Mouse (Mus musculus) liver, embryonic 11.5 days (tissue): ENCODE measurements at regions not wholly inside any gene's neighbourhood (a gene's known extent, or its start where the extent isn't known, plus 50 kb on each side); places are given as distances from the start of the nearest gene placed in this dataset.

Source experiments
- ATAC-seq: fragments of 200-750 bp; cut with Nextera tagmentation; replicated peaks from 2 replicates; pipeline ENCODE4 v1.8.0; 2017; ENCODE audit warnings: moderate number of reproducible peaks, mild to moderate bottlenecking, moderate TSS enrichment, moderate library complexity; ENCODE audit not compliant: low FRiP score
- DNase-seq: peaks from one replicate; pipeline ENCODE4 v3.0.0-alpha.2; 2017; ENCODE audit warnings: low spot score
- H3K27ac ChIP-seq: fragments of 300-500 bp; sonication (generic); 2 replicates; pipeline ENCODE4 v1.5.1; 2014; ENCODE audit warnings: mild to moderate bottlenecking, low read depth, low read length, control low read depth
- H3K27me3 ChIP-seq: fragments of 300-500 bp; sonication (generic); replicated peaks from 2 replicates; pipeline ENCODE4 v1.6.1; 2014; ENCODE audit warnings: low read length, mixed read lengths; ENCODE audit not compliant: control insufficient read depth, insufficient read depth
- H3K36me3 ChIP-seq: fragments of 300-500 bp; sonication (generic); 2 replicates; pipeline ENCODE4 v1.6.1; 2014; ENCODE audit warnings: mild to moderate bottlenecking, low read length, moderate library complexity, mixed read lengths; ENCODE audit not compliant: control insufficient read depth, insufficient read depth
- H3K4me1 ChIP-seq: fragments of 300-500 bp; sonication (generic); replicated peaks from 2 replicates; pipeline ENCODE4 v1.6.1; 2014; ENCODE audit warnings: low read length, mixed read lengths; ENCODE audit not compliant: control insufficient read depth, insufficient read depth
- H3K4me2 ChIP-seq: fragments of 300-500 bp; sonication (generic); 2 replicates; pipeline ENCODE4 v1.6.1; 2014; ENCODE audit warnings: mild to moderate bottlenecking, control low read depth, moderate library complexity
- H3K4me3 ChIP-seq: fragments of 300-500 bp; sonication (generic); 2 replicates; pipeline ENCODE4 v1.5.1; 2014; ENCODE audit warnings: low read depth, low read length, control low read depth
- H3K9ac ChIP-seq: fragments of 300-500 bp; sonication (generic); 2 replicates; pipeline ENCODE4 v1.6.1; 2014; ENCODE audit warnings: low read depth, low read length, control low read depth
- H3K9me3 ChIP-seq: fragments of 300-500 bp; sonication (generic); 2 replicates; pipeline ENCODE4 v1.6.1; 2016; ENCODE audit warnings: low read length, inconsistent platforms, mixed read lengths; ENCODE audit not compliant: control insufficient read depth
- WGBS: fragments of 180-500 bp; shearing (Covaris S2); extraction: QIAGEN DNeasy Blood & Tissue Kit; methylation state at CpG from one replicate; pipeline ENCODE4 v1.1.7; 2014; 5-methylcytosine and 5-hydroxymethylcytosine counted together

DNA sequence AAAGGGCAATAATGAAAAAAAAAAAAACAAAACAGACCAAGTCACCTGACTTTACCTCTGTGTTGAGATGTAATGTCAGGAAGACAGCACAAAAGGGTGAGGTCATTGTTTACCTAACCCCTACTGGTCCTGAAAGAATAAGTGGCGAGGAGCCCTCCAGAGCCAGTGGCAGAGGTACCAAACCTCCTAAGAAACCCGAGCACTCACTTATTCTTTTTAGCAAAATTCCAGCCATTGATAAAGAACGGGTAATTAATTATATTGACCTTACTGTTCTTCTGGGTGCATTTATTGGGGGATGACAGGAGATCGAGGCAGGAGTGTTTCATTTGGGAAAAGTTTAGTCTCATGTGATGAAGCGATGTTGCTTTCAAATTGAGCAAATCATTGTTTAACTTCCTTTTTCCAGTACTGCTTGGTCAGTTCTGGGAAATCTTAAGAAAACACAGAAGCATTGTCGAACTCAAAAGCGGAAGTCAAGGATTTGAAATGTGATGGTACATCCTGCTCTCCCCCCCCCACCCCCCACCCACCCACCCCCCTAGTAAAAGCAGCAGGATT lies 56.8 kb upstream of the Klf6 start:
- ATAC-seq = 0 out of 2 replicates have a peak, but pooled peaks have one; percentile 44
- DNase-seq = no peak
- H3K4me2 ChIP-seq = peak overlapping the region; percentile 29; the same call in 1 of the 2 replicates

DNA sequence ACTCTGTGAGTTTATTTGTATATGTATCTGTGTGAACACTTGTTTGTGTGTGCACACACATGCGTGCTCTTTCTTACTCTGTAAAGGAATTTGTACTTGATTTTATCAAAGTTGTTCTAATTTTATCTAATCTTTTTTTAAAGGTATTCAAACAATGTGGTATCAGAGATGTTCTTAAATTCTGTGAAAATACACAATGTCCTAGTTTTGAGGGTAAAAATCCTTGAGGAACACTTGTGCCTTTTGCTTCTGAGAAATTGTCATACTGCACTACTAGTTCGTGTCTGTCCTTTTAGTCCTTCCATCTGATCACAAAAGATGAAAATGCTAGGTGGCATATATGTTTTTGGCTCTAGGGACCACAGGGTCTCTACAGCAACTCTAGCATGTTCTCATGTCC lies 52.9 kb upstream of the Klf6 start:
- Histone ChIP-seq H3K36me3 (no peaks in the 10 kb centered on the region), H3K4me2 (no peak overlapping the region), H3K27me3 (no peaks in the 10 kb centered on the region), H3K27ac (no peak overlapping the region), H3K4me3 (no peak overlapping the region), H3K9ac (no peak overlapping the region), H3K4me1 (peaks cover 5% of the 10 kb centered on the region; the same call in 1 of the 2 replicates), H3K9me3 (no peaks in the 10 kb centered on the region)
- no peak for ATAC-seq
- no peak for DNase-seq
- WGBS = 74% methylated on average over 2 of the region's 2 CpGs

More for the DNA sequence above, 56.8 kb upstream of the Klf6 start:
- Histone ChIP-seq H3K9me3 (no peaks in the 10 kb centered on the region), H3K36me3 (no peaks in the 10 kb centered on the region), H3K27me3 (no peaks in the 10 kb centered on the region), H3K4me1 (peaks cover 5% of the 10 kb centered on the region; the same call in 1 of the 2 replicates), H3K27ac (peak overlapping the region; percentile 57; the same call in 1 of the 2 replicates), H3K9ac (no peak overlapping the region), H3K4me3 (no peak overlapping the region)
- 27% methylated on average over 7 of the region's 7 CpGs for WGBS
